Mouse (Mus musculus): Measurements from ENCODE around the gene Kat2a.

- TF ChIP-seq ELF1 (IDR thresholded peaks at IDR 0.05; ENCODE audit: low read depth, low read length) (no peak), ETS1 (IDR thresholded peaks at IDR 0.05; ENCODE audit: low read depth, low read length) (no peak), E2F4 (IDR thresholded peaks at IDR 0.05; ENCODE audit: borderline replicate concordance, low read depth, low read length) (no peak), CTCF (IDR thresholded peaks at IDR 0.05 in 2 of 3, conservative IDR thresholded peaks at IDR 0.05 in 1 of 3; ENCODE audit: control insufficient read depth in 1 of 3, insufficient read depth in 1 of 3, low read depth in 2 of 3, low read length in 3 of 3, poor library complexity in 1 of 3, severe bottlenecking in 1 of 3) (no peak)
Measured at GRCm38 (mm10) chr11:100659806-100660205, 52.5 kb downstream of the Kat2a start.

Data from MEL (cell line).